Mouse (Mus musculus): ENCODE data around the gene Gm10778. TPM values are rescaled to one million over a fixed set of nuclear protein-coding genes. Genes with fewer than 3 reads are reported as not detected.

Gm10778 gene
- polyA plus RNA-seq (2021; fragmentation: Nextera tagmentation): 1.6 and 1.7 TPM in 2 replicates
- long read RNA-seq, experiment 1, full-length matches to known transcripts: 24 of 28 reads
- long read RNA-seq, experiment 1, partial matches to known transcripts: 1 of 28 reads
- long read RNA-seq, experiment 1, other reads (novel, unspliced or antisense): 3 of 28 reads
- long read RNA-seq, experiment 2, full-length matches to known transcripts: 3 of 4 reads
- long read RNA-seq, experiment 2, partial matches to known transcripts: 0 of 4 reads
- long read RNA-seq, experiment 2, other reads (novel, unspliced or antisense): 1 of 4 reads

GRCm38 (mm10) chr10:81648803-81649775 is at the start of gene Gm10778:
Gene Gm10778, plus strand, starts transcription at chr10:81649059.

DNA sequence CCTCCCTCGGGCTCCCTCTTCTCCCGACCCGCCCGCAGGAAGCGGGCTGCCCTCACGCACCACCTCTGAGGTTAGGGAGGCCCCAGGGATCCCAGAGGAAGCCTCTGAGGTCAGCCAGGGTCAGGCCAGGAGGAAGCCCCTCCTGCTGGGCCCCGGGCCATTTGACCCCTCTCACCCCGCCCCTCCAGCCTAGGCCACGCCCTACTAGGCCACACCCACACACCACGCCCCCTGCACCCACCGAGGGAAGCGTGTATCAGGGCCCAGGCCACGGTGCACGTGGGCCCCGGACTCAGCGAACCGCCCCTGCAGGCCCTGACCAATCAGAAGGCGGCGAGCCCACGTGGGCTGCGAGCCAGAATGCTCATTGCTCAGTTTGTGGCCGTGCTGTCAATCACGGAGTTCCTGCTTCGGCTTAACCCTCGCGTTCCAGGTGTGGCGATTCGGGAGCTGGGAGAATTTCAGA is 48.1 kb upstream of the Gm10778 start, which contains the start of gene Tle6:
TSS of gene Tle6 (minus strand) at position 336 of the 466 bp plus-strand sequence.

DNA sequence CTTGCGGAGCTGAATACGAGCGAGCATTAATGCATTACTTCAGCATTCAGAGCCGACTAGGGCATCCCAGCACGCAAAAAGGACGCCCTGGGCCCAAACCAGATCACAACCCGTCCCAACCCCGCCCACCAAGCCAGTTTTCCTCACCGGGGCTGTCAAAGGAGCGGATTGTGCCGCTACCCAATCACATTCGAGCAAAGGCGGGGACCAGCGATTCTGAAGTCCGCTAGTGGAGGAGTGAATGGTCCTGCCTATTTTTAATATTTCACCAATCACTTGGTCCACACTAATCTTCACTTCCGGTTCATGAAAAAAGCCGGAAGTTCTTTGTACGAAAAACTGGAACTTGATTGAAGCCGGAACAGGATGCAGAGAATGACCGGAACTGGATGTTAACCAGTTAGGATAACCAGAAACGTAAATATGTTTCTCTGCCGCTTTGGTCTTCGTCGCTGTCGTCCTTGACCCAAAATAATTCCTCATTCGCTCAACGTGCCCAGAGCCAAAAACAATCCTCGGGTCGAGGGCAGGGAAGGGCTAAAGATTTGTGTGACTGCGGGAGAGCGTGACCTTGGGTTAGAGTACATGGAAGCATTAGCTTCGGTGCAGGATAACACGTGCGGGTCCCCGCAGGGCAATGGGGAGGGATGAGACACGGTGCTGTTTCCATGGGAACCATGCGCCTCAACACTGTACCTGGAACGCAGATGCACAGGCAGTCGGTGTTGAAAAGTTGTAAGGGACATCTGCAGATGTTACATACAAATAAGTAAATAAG is 42.7 kb upstream of the Gm10778 start, which contains the start of gene BC025920:
TSS of gene BC025920 (plus strand) at position 297 of the 778 bp plus-strand sequence.

DNA sequence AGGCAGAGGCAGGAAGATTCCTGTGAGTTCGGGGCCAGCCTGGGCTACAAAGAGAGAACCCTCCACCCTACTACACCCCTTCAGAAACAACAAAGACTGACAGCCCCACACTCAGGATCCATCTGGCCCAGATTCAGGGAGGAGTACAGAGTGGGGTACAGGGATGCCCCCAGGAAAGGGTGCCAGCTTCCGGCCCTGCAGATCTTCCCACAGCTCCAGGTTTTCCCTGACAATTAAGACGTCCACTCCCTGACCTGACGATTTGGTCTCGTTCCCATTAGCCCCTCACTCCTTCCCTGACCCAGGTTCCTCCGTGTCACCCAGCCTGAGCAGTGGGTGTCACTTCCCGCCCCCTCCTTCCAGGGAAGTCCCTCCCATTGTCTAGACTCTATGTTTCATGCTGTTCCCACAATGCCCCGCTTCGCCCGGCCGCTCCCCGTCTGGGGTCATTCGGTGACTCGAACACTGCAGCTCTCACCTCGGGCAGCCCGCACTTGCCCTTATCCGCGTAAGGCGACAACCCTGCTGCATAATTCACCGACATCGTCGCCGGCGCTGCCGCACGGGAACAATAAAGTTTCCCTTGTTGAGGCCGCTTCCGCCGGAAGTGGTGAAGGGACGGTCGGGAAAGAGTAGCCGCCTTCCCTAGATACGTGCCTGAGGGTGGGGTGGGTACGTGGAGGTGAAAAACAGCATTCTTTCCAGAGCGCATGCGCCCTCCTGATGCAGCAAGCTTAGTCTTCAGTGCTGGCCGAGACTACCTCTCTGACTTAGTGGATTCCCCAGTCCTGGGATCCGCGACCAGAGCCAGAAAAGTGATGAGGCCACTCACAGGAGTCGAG is 21.6 kb upstream of the Gm10778 start, which contains the start of gene Sirt6:
TSS of gene Sirt6 (minus strand) at position 804 of the 842 bp plus-strand sequence.

DNA sequence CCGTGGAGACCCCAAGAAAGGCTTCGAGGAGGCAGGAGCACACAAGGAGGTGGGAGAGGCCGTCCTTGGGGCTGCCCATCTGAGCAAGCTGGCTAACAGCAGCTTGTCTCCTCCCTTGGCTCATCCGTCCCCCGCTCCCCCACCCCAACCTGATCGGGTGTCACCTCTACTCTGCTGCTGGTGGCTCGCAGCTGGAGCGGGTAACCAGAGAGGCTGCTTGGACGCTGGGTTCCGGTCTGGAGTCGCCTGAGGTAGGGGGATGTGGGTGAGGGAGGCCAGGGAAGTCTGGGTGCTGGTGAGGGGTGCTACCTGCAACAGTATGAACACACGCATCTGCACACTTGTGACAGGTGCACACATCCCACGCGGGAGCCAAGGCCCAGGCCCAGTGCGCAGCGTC is 20.5 kb upstream of the Gm10778 start, which contains the start of gene Ankrd24:
TSS of gene Ankrd24 (plus strand) at position 151 of the 400 bp plus-strand sequence.

GRCm38 (mm10) chr10:81704531-81705301 is 55.9 kb downstream of the Gm10778 start, which contains the start of gene Zfp433:
Gene Zfp433, plus strand, starts transcription at chr10:81704825.

Other genes starting within 250 kb of the Gm10778 start
- 21.8 and 30.9 TPM in 2 replicates for gene Nfic, start 193.4 kb upstream of the Gm10778 start, polyA plus RNA-seq (2021; fragmentation: Nextera tagmentation)
- 38.3 and 133 TPM in 2 replicates for gene Celf5, start 166.3 kb upstream of the Gm10778 start, polyA plus RNA-seq (2021; fragmentation: Nextera tagmentation)
- gene Ncln, start 152.7 kb upstream of the Gm10778 start, polyA plus RNA-seq (2021; fragmentation: Nextera tagmentation): 34.1 and 44.3 TPM in 2 replicates
- 0.67 and 0.71 TPM in 2 replicates for gene S1pr4, start 148.9 kb upstream of the Gm10778 start, polyA plus RNA-seq (2021; fragmentation: Nextera tagmentation)
- gene Gna15, start 124.8 kb upstream of the Gm10778 start, polyA plus RNA-seq (2021; fragmentation: Nextera tagmentation): 2.4 and 4.3 TPM in 2 replicates
- gene Gna11, start 103.9 kb upstream of the Gm10778 start, polyA plus RNA-seq (2021; fragmentation: Nextera tagmentation): 63.0 and 113 TPM in 2 replicates
- gene Aes, start 89.6 kb upstream of the Gm10778 start, polyA plus RNA-seq (2021; fragmentation: Nextera tagmentation): 171 and 487 TPM in 2 replicates
- gene Tle2, start 74.5 kb upstream of the Gm10778 start, polyA plus RNA-seq (2021; fragmentation: Nextera tagmentation): 5.1 and 7.2 TPM in 2 replicates
- 10.2 and 12.4 TPM in 2 replicates for gene Tle6, start 48.0 kb upstream of the Gm10778 start, polyA plus RNA-seq (2021; fragmentation: Nextera tagmentation)
- gene BC025920, start 42.8 kb upstream of the Gm10778 start, polyA plus RNA-seq (2021; fragmentation: Nextera tagmentation): 0.35 and 0.51 TPM in 2 replicates
- 19.2 and 25.8 TPM in 2 replicates for gene Sirt6, start 21.3 kb upstream of the Gm10778 start, polyA plus RNA-seq (2021; fragmentation: Nextera tagmentation)
- gene Ankrd24, start 20.5 kb upstream of the Gm10778 start, polyA plus RNA-seq (2021; fragmentation: Nextera tagmentation): 25.8 and 27.9 TPM in 2 replicates
- 4.7 and 5.4 TPM in 2 replicates for gene Zfp433, start 55.8 kb downstream of the Gm10778 start, polyA plus RNA-seq (2021; fragmentation: Nextera tagmentation)
- gene Gm3055, start 122.1 kb downstream of the Gm10778 start, polyA plus RNA-seq (2021; fragmentation: Nextera tagmentation): 4.9 and 5.7 TPM in 2 replicates
- 0.90 and 0.92 TPM in 2 replicates for gene Gm4767, start 163.1 kb downstream of the Gm10778 start, polyA plus RNA-seq (2021; fragmentation: Nextera tagmentation)
- gene Gm32687, start 214.9 kb downstream of the Gm10778 start, polyA plus RNA-seq (2021; fragmentation: Nextera tagmentation): 3.2 and 4.0 TPM in 2 replicates

All from left cerebral cortex, adult 6 months (tissue).